Mouse (Mus musculus) stomach, postnatal 0 days (tissue): ENCODE measurements around the gene Icam2. TPM values are rescaled to one million over a fixed set of nuclear protein-coding genes. Genes with fewer than 3 reads are reported as not detected.

Experiments used
- ATAC-seq: fragments of 200-750 bp; cut with Nextera tagmentation; 2 replicates; pipeline ENCODE4 v1.8.0; 2017; ENCODE audit not compliant: low FRiP score, low TSS enrichment
- DNase-seq: peaks from one replicate; pipeline ENCODE4 v3.0.0-alpha.2; 2016; ENCODE audit warnings: low spot score
- H3K27ac ChIP-seq: fragments of 300-500 bp; sonication (generic); replicated peaks from 2 replicates; pipeline ENCODE4 v1.5.1; 2014; ENCODE audit warnings: mild to moderate bottlenecking, control low read depth
- H3K27me3 ChIP-seq: fragments of 300-500 bp; sonication (generic); 2 replicates; pipeline ENCODE4 v1.6.1; 2014; ENCODE audit warnings: low read length; ENCODE audit not compliant: control insufficient read depth, insufficient read depth
- H3K36me3 ChIP-seq: fragments of 300-500 bp; sonication (generic); 2 replicates; pipeline ENCODE4 v1.6.1; 2014; ENCODE audit warnings: low read length, mixed read lengths; ENCODE audit not compliant: control insufficient read depth, insufficient read depth
- H3K4me1 ChIP-seq: fragments of 300-500 bp; sonication (generic); replicated peaks from 2 replicates; pipeline ENCODE4 v1.6.1; 2014; ENCODE audit warnings: antibody characterized with exemption; ENCODE audit not compliant: control insufficient read depth, insufficient read depth
- H3K4me2 ChIP-seq: fragments of 300-500 bp; sonication (generic); replicated peaks from 2 replicates; pipeline ENCODE4 v1.6.1; 2014; ENCODE audit warnings: low read depth, mild to moderate bottlenecking, control low read depth, moderate library complexity
- H3K4me3 ChIP-seq: fragments of 300-500 bp; sonication (generic); 2 replicates; pipeline ENCODE4 v1.5.1; 2014; ENCODE audit warnings: low read depth, low read length, control low read depth
- H3K9ac ChIP-seq: fragments of 300-500 bp; sonication (generic); 2 replicates; pipeline ENCODE4 v1.6.1; 2014; ENCODE audit warnings: mild to moderate bottlenecking, low read length, control low read depth, mixed read lengths
- H3K9me3 ChIP-seq: fragments of 300-500 bp; sonication (generic); 2 replicates; pipeline ENCODE4 v1.6.1; 2016; ENCODE audit warnings: low read length; ENCODE audit not compliant: control insufficient read depth
- CTCF ChIP-seq: IDR thresholded peaks from 2 replicates; pipeline ENCODE4 v1.5.1; 2016; ENCODE audit warnings: antibody characterized with exemption, low read depth, mild to moderate bottlenecking, moderate library complexity
- EP300 ChIP-seq: optimal IDR thresholded peaks from 2 replicates; pipeline ENCODE3; 2016; ENCODE audit warnings: antibody characterized with exemption
- WGBS: fragments of 180-500 bp; shearing (Covaris S2); extraction: QIAGEN DNeasy Blood & Tissue Kit; methylation state at CpG from one replicate; pipeline ENCODE4 v1.1.7; 2014; 5-methylcytosine and 5-hydroxymethylcytosine counted together
- polyA plus RNA-seq: library from polyadenylated mRNA; unstranded; fragments of >200 nt; fragmentation: Nextera tagmentation; extraction: Ambion mirVana; gene quantifications from 2 replicates; pipeline ENCODE4 v1.2.1, GENCODE M21; 2015

Icam2 gene
- polyA plus RNA-seq, 1 experiment from 2014 or later = 12.7 TPM

DNA sequence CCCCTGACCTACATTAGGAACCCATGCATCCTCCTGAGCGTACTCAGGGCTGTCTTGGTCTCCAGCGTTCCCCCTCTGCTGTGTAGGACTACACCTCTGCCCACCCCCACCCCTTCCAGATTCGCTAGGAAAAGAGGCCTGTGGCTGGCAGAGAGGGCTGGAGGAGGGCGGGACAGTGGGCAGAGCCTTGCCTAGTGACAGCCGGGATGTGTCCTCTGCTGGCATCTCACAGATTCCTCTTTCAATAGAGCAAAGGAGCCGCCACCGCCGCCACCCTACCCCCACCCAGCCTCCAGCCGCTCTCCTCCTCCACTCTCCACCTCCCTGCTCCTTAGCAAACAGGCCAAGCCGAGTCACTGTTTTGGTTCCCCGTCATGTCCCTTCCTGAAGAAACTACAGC, 23.2 kb downstream of the Icam2 start:
- no peak overlapping the region for H3K27ac ChIP-seq
- 13% methylated on average over 11 of the region's 11 CpGs for WGBS
- no peaks in the 10 kb centered on the region for H3K9me3 ChIP-seq
- TF ChIP-seq CTCF = no peak
- no peak for TF ChIP-seq EP300
- H3K9ac ChIP-seq = peak overlapping the region; percentile 18; the same call in 1 of the 2 replicates
- H3K4me1 ChIP-seq = no peaks in the 10 kb centered on the region; the same call in 1 of the 2 replicates
- no peak for DNase-seq
- no peak overlapping the region for H3K4me3 ChIP-seq
- H3K4me2 ChIP-seq = peak overlapping the region; percentile 20; the same call in 1 of the 2 replicates
- no peaks in the 10 kb centered on the region for H3K27me3 ChIP-seq
- no peak; the same call in 1 of the 2 replicates for ATAC-seq
- H3K36me3 ChIP-seq = no peaks in the 10 kb centered on the region

DNA sequence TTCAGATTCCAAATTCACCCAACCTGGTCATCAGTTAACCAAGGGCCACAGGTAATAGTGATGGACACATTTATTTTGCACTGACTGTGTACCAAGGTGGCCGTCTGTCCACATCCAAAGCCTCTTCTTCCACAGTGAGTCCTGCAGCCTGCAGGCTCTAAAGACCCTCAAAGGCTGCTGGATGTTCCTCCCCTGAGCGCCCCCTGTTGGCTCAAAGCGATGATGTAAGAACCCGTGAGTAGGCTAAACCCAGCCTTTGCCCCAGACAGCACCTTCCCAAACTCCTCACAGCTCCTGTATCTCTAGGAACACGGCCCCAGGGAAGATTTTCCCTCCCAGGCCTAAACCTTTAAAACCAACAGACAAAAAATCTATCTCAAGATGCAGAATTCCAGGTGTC, 28.5 kb downstream of the Icam2 start:
- TF ChIP-seq EP300 (no peak), CTCF (peak; percentile 52)
- Histone ChIP-seq H3K9me3 (no peaks in the 10 kb centered on the region), H3K4me1 (no peaks in the 10 kb centered on the region), H3K9ac (no peak overlapping the region), H3K4me2 (no peak overlapping the region), H3K27me3 (no peaks in the 10 kb centered on the region), H3K36me3 (no peaks in the 10 kb centered on the region), H3K4me3 (no peak overlapping the region), H3K27ac (no peak overlapping the region)
- DNase-seq = no peak
- no peak for ATAC-seq
- 25% methylated on average over 5 of the region's 5 CpGs for WGBS

DNA sequence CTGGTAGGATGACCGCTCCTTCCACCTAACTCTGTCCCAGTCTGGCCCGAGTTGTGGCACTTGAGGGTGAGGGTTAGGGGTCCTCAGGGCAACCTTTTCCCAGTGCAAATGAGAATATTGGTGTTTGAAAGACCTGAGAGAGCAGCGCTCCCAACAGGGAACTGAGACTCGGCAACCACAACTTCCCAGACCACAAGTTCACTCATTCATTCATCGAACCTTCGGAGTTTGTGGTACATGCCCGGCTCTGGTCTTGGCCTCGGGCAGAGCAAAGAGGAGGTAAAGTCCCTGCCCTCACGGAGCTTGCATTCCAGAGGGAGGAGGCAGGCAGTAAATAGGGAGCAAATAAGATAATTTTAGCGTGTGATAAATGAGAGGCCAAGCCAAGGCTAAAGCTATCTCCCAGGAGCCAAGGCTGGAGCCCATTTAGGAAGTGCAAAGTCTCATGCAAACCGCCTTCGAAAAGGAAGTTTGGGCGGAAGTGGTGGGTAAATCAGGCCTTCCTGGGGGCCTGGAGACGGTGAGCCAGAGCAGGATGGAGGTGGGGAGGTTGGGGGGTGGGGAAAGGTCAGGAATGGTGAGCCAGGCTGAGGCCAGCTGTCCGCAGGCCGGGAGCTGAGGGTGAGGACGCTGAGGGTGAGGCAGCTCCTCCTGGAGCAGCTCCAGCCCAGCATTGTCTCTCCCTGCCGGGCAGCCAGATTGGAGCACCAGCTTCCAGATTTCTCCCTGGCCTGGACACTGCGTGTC, 32.3 kb downstream of the Icam2 start:
- TF ChIP-seq CTCF (no peak), EP300 (no peak)
- no peak overlapping the region for H3K4me3 ChIP-seq
- no peaks in the 10 kb centered on the region for H3K36me3 ChIP-seq
- ATAC-seq (no peak), DNase-seq (no peak)
- no peaks in the 10 kb centered on the region for H3K9me3 ChIP-seq
- no peak overlapping the region for H3K27ac ChIP-seq
- no peak overlapping the region for H3K9ac ChIP-seq
- WGBS = 55% methylated on average over 19 of the region's 19 CpGs
- no peak overlapping the region for H3K4me2 ChIP-seq
- H3K4me1 ChIP-seq = no peaks in the 10 kb centered on the region
- H3K27me3 ChIP-seq = no peaks in the 10 kb centered on the region

- WGBS = 26% methylated on average over 1 of the region's 1 CpGs
- Histone ChIP-seq H3K9ac (no peak overlapping the region), H3K9me3 (no peaks in the 10 kb centered on the region), H3K27ac (no peak overlapping the region), H3K4me1 (no peaks in the 10 kb centered on the region), H3K4me2 (no peak overlapping the region), H3K27me3 (no peaks in the 10 kb centered on the region), H3K36me3 (no peaks in the 10 kb centered on the region), H3K4me3 (no peak overlapping the region)
- no peak for TF ChIP-seq EP300
- no peak for TF ChIP-seq CTCF
- no peak for DNase-seq
- ATAC-seq = no peak
Observed at GRCm38 (mm10) chr11:106354181-106354580, 33.7 kb downstream of the Icam2 start.

DNA sequence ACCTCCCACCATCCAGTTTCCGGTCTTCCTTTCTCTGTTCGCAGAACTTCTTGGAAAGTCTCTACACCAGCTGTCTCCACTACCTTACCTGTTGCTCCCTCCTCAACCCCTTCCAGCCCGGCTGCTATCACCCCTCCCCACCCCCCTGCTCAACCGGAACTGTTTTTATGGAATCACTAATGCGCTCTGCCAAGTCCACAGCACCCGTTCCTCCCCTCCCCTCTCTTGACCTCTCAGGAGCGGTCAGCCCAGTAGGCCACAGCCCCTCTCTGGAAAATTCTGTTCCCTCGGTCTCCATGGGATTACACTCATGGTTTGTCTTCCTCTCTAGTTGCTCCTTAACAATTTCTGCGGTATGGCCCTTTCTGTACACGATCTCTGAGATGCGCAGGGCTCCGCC, 34.7 kb downstream of the Icam2 start, which contains the start of gene Scn4a:
Scn4a (minus strand) TSS at position 101 of the 400 bp plus-strand sequence.
- TF ChIP-seq EP300 (no peak), CTCF (no peak)
- no peak within 1 kb of the TSS for H3K4me2 ChIP-seq
- 82% methylated on average over 12 of the region's 12 CpGs for WGBS
- H3K27ac ChIP-seq = no peak within 1 kb of the TSS
- DNase-seq = no peak
- no peak within 1 kb of the TSS for H3K9ac ChIP-seq
- H3K27me3 ChIP-seq = no peaks in the 10 kb centered on the region
- ATAC-seq = no peak
- no peaks in the 10 kb centered on the region for H3K9me3 ChIP-seq
- H3K36me3 ChIP-seq = no peaks in the 10 kb centered on the region
- H3K4me3 ChIP-seq = no peak within 1 kb of the TSS
- H3K4me1 ChIP-seq = no peaks in the 10 kb centered on the region

DNA sequence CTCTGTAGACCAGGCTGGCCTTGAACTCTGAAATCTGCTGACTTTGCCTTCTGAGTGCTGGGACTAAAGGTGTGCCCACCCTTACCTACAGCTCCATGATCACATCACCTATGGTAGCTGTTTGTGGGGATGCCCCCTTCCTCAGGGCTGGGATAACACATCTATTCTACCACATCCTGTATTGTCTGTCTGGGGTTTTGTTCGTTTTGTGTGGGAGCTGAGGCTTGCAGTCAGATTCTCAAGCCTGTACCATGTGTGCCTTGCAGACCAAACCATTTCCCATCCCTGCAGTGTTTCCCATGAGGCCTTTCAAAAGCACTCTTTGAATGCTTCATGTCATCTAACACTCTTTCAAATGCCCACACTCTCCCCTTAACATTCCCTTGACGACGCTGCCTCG, 35.9 kb downstream of the Icam2 start:
- ATAC-seq = no peak
- H3K4me2 ChIP-seq = no peak overlapping the region
- WGBS = 82% methylated on average over 4 of the region's 4 CpGs

More for the DNA sequence above, 35.9 kb downstream of the Icam2 start:
- Histone ChIP-seq H3K9ac (no peak overlapping the region), H3K27me3 (no peaks in the 10 kb centered on the region), H3K36me3 (no peaks in the 10 kb centered on the region), H3K27ac (no peak overlapping the region), H3K4me3 (no peak overlapping the region), H3K9me3 (no peaks in the 10 kb centered on the region), H3K4me1 (no peaks in the 10 kb centered on the region)
- no peak for DNase-seq
- no peak for TF ChIP-seq EP300
- TF ChIP-seq CTCF = no peak
